ENCODE assay signal across 9 mouse cellular contexts in genomic region chr7:31172238-31172637, GRCm38 (mm10). TPM values are rescaled to one million over a fixed set of nuclear protein-coding genes. Genes with fewer than 3 reads are reported as not detected.
DNase-seq lines count a peak whose midpoint lies in the region; ATAC-seq lines count a peak whose summit lies in the region.
"Had no signal": no experiment of that assay in that cellular context is flagged by ENCODE, and none has a peak within 500 bp of the region (broad histone marks: within the 10 kb centered on the region; RNA-seq: fewer than 3 reads in every experiment).

No protein-coding gene starts in this region.

- no peak overlapping the region for H3K4me2 ChIP-seq in heart, embryonic 11.5 days
- H3K4me2 ChIP-seq: limb, embryonic 13.5 days had no signal

- DNase-seq in heart, postnatal 4 days = peak; percentile 56
- DNase-seq in mesoderm, embryonic 11.5 days (ENCODE audit: low read depth, low spot score) = peak; percentile 55
- no peak for DNase-seq in right cerebral cortex, postnatal 4 days
- no peak for DNase-seq in layer of hippocampus, adult 8-10 months (ENCODE audit: low spot score in 2 of 2)

- 19% methylated on average over 2 of the region's 2 CpGs for WGBS in heart, embryonic 11.5 days (ENCODE audit: insufficient replicate concordance)

- H3K9ac ChIP-seq in heart, embryonic 11.5 days (ENCODE audit: low read depth, low read length) = no peak overlapping the region
- H3K9ac ChIP-seq: limb, embryonic 13.5 days had no signal

- H3K4me1 ChIP-seq in heart, embryonic 11.5 days (ENCODE audit: control insufficient read depth, insufficient read depth, low read length) = no peaks in the 10 kb centered on the region
- H3K4me1 ChIP-seq: limb, embryonic 13.5 days had no signal

- no peak overlapping the region for H3K4me3 ChIP-seq in heart, embryonic 11.5 days (ENCODE audit: low read depth, low read length)
- H3K4me3 ChIP-seq: limb, embryonic 13.5 days had no signal

- no peaks in the 10 kb centered on the region for H3K9me3 ChIP-seq in heart, embryonic 11.5 days (replicated peaks; ENCODE audit: control insufficient read depth, low read length)
- H3K9me3 ChIP-seq: limb, embryonic 13.5 days had no signal

- H3K36me3 ChIP-seq in heart, embryonic 11.5 days (ENCODE audit: control insufficient read depth, insufficient read depth, low read length) = no peaks in the 10 kb centered on the region
- H3K36me3 ChIP-seq: limb, embryonic 13.5 days had no signal

- H3K27me3 ChIP-seq in heart, embryonic 11.5 days (ENCODE audit: control insufficient read depth, insufficient read depth, low read length) = no peaks in the 10 kb centered on the region
- H3K27me3 ChIP-seq: limb, embryonic 13.5 days had no signal

- no peak overlapping the region for H3K27ac ChIP-seq in heart, embryonic 11.5 days (ENCODE audit: low read depth, low read length)
- H3K27ac ChIP-seq: limb, embryonic 13.5 days had no signal

- no peak for ATAC-seq in heart, embryonic 11.5 days (replicated peaks; ENCODE audit: insufficient number of reproducible peaks, low FRiP score, low TSS enrichment)
- peak; percentile 71 for ATAC-seq in CD4-positive, CD25-positive, alpha-beta regulatory T cell, adult 4 months
- peak; percentile 77 for ATAC-seq in activated CD4-positive, CD25-positive, alpha-beta regulatory T cell, adult 4 months
- ATAC-seq in inflammation-experienced regulatory T-cells, adult 6 months = peak; percentile 78

RNA-seq across cellular contexts. Expression of gene Gramd1a, which starts 16.5 kb away (rescaled TPM):
- total RNA-seq in heart, postnatal 4 days (2021) = 10 to 100 TPM; 32.9 to 36.0 TPM
- 49.0 and 55.9 TPM in 2 replicates for polyA plus RNA-seq in heart, embryonic 11.5 days (2014; fragmentation: Nextera tagmentation; extraction: Ambion mirVana)
- polyA plus RNA-seq in CD4-positive, CD25-positive, alpha-beta regulatory T cell, adult 4 months (2017; shearing (Covaris generic)) = 100 to 1,000 TPM in 1 of 2 experiments, 10 to 100 TPM in 1; 83.7 to 103 TPM
- 100 to 1,000 TPM in 1 of 2 experiments, 10 to 100 TPM in 1; 81.1 to 115 TPM for polyA plus RNA-seq in activated CD4-positive, CD25-positive, alpha-beta regulatory T cell, adult 4 months (2017; shearing (Covaris generic))
- 100 to 1,000 TPM in 1 of 3 experiments, 10 to 100 TPM in 2; 70.7 to 113 (median 98.7) TPM for polyA plus RNA-seq in inflammation-experienced regulatory T-cells, adult 6 months (2017; shearing (Covaris generic))
- total RNA-seq in layer of hippocampus, adult 8-10 months (2022) = 100 to 1,000 TPM; 115 to 132 (median 125) TPM

RNA-seq across cellular contexts. Expression of gene Scn1b, which starts 45.4 kb away (rescaled TPM):
- 10 to 100 TPM in 1 of 2 experiments, 1 to 10 TPM in 1; 8.2 to 10.4 TPM for total RNA-seq in heart, postnatal 4 days (2021)
- 3.0 TPM in 2 replicates for polyA plus RNA-seq in heart, embryonic 11.5 days (2014; fragmentation: Nextera tagmentation; extraction: Ambion mirVana)
- polyA plus RNA-seq in CD4-positive, CD25-positive, alpha-beta regulatory T cell, adult 4 months (2017; shearing (Covaris generic)) = not detected
- polyA plus RNA-seq in activated CD4-positive, CD25-positive, alpha-beta regulatory T cell, adult 4 months (2017; shearing (Covaris generic)) = not detected
- polyA plus RNA-seq in inflammation-experienced regulatory T-cells, adult 6 months (2017; shearing (Covaris generic)) = under 1 TPM in 1 of 3 experiments, not detected in 2; 0.30 TPM
- total RNA-seq in layer of hippocampus, adult 8-10 months (2022) = 100 to 1,000 TPM; 572 to 623 (median 584) TPM

RNA-seq across cellular contexts. Expression of gene Hpn, which starts 57.1 kb away (rescaled TPM):
- 1 to 10 TPM; 2.2 to 2.6 TPM for total RNA-seq in heart, postnatal 4 days (2021)
- 2.7 and 3.3 TPM in 2 replicates for polyA plus RNA-seq in heart, embryonic 11.5 days (2014; fragmentation: Nextera tagmentation; extraction: Ambion mirVana)
- 10 to 100 TPM in 1 of 2 experiments, 1 to 10 TPM in 1; 6.0 to 12.2 TPM for polyA plus RNA-seq in CD4-positive, CD25-positive, alpha-beta regulatory T cell, adult 4 months (2017; shearing (Covaris generic))
- polyA plus RNA-seq in activated CD4-positive, CD25-positive, alpha-beta regulatory T cell, adult 4 months (2017; shearing (Covaris generic)) = 1 to 10 TPM; 4.3 to 5.6 TPM
- 10 to 100 TPM in 1 of 3 experiments, 1 to 10 TPM in 2; 3.1 to 11.0 (median 8.1) TPM for polyA plus RNA-seq in inflammation-experienced regulatory T-cells, adult 6 months (2017; shearing (Covaris generic))
- 1 to 10 TPM; 4.8 to 9.5 (median 5.4) TPM for total RNA-seq in layer of hippocampus, adult 8-10 months (2022)

Comparison
In these comparisons a context has a peak if more than half of its experiments do, and no peak if none do; other contexts are left out.
1. DNase-seq: peak in heart, postnatal 4 days (single experiment) and mesoderm, embryonic 11.5 days (single experiment); none in right cerebral cortex, postnatal 4 days (single experiment) and layer of hippocampus, adult 8-10 months (0 of 2).